ENCODE assay signal across 28 mouse cellular contexts in the genomic region with DNA sequence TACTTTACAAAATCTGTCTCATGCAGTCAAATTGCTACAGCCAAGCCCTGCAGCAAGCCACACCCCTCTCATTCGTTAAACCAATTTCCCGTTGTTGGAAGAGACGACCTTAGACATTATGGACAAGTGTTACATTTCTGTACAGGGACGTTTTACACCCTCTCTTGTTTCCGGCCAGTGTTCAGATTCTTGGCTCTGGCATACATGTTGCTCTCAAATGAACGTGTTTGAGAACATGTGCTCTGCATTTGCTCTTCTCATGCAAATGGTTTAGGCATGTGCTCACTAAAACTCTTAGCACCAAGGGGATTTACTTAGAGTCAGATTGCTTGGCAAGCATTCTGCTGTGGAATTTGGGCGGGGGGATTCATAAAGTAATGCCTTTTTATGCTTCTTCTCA.
A peak's percentile ranks its signal among the peaks of the same experiment; 100 is the strongest.
DNase-seq lines count a peak whose midpoint lies in the region; ATAC-seq and TF ChIP-seq lines count a peak whose summit lies in the region.
"Had no signal": no experiment of that assay in that cellular context is flagged by ENCODE, and none has a peak within 500 bp of the region (broad histone marks: within the 10 kb centered on the region; RNA-seq: fewer than 3 reads in every experiment).

No protein-coding gene starts in this region.

- WGBS in limb, embryonic 12.5 days, result 31% methylated on average over 7 of the region's 7 CpGs
- WGBS in limb, embryonic 10.5 days, result 77% methylated on average over 7 of the region's 7 CpGs
- WGBS in embryonic facial prominence, embryonic 13.5 days, result 24% methylated on average over 7 of the region's 7 CpGs
- WGBS in limb, embryonic 14.5 days, result 22% methylated on average over 7 of the region's 7 CpGs
- WGBS in intestine, embryonic 16.5 days, result 73% methylated on average over 7 of the region's 7 CpGs

- TF ChIP-seq CTCF in brain, embryonic 14.5 days (IDR thresholded peaks at IDR 0.05; ENCODE audit: borderline replicate concordance, extremely low read depth, insufficient read depth, insufficient read length), result no peak

- no peak for DNase-seq in limb, embryonic 10.5 days (ENCODE audit: low spot score)
- DNase-seq in brain, embryonic 14.5 days (ENCODE audit: low read depth), result peak; percentile 9
- DNase-seq in limb, embryonic 14.5 days (ENCODE audit: low spot score), result peak; percentile 94
- no peak for DNase-seq in layer of hippocampus, adult 8-10 months (ENCODE audit: low spot score in 2 of 2)
- DNase-seq: adrenal gland, adult 8-10 months; B cell, adult 2 months; cerebellum, adult 9-10 months; cerebellum, postnatal 36 days; gastrocnemius, postnatal 25 days; heart, adult 18-20 months; heart, postnatal 4 days; kidney, adult 9 months; kidney, postnatal 10 days; right cerebral cortex, adult 18-20 months; spleen, adult 18-20 months; thymus, postnatal 14 days had no signal

- no peak overlapping the region for H3K9ac ChIP-seq in limb, embryonic 12.5 days (replicated peaks)
- no peak overlapping the region for H3K9ac ChIP-seq in embryonic facial prominence, embryonic 13.5 days
- H3K9ac ChIP-seq in limb, embryonic 14.5 days (ENCODE audit: low read depth, low read length, severe bottlenecking), result no peak overlapping the region
- no peak overlapping the region for H3K9ac ChIP-seq in intestine, embryonic 16.5 days (ENCODE audit: low read depth, low read length)
- H3K9ac ChIP-seq: hindbrain, embryonic 13.5 days; neural tube, embryonic 12.5 days had no signal

- no peaks in the 10 kb centered on the region for H3K9me3 ChIP-seq in limb, embryonic 12.5 days
- no peaks in the 10 kb centered on the region for H3K9me3 ChIP-seq in limb, embryonic 10.5 days (replicated peaks)
- no peaks in the 10 kb centered on the region for H3K9me3 ChIP-seq in embryonic facial prominence, embryonic 13.5 days
- H3K9me3 ChIP-seq in limb, embryonic 14.5 days (ENCODE audit: control insufficient read depth, low read length), result no peaks in the 10 kb centered on the region
- no peaks in the 10 kb centered on the region for H3K9me3 ChIP-seq in intestine, embryonic 16.5 days (ENCODE audit: control insufficient read depth, low read length)
- H3K9me3 ChIP-seq: hindbrain, embryonic 13.5 days; neural tube, embryonic 12.5 days had no signal

- no peak overlapping the region; the same call in 1 of the 2 replicates for H3K4me2 ChIP-seq in limb, embryonic 12.5 days
- H3K4me2 ChIP-seq in embryonic facial prominence, embryonic 13.5 days, result peak overlapping the region; percentile 22; the same call in 1 of the 2 replicates
- 0 out of 2 replicates have a peak overlapping the region, but pooled peaks have one; percentile 16 for H3K4me2 ChIP-seq in limb, embryonic 14.5 days (replicated peaks; ENCODE audit: low read depth, low read length, severe bottlenecking)
- H3K4me2 ChIP-seq in intestine, embryonic 16.5 days (ENCODE audit: low read depth, low read length), result no peak overlapping the region
- H3K4me2 ChIP-seq: heart, embryonic 11.5 days; hindbrain, embryonic 13.5 days; liver, embryonic 11.5 days; midbrain, embryonic 11.5 days; neural tube, embryonic 12.5 days had no signal

- no peak overlapping the region for H3K4me3 ChIP-seq in limb, embryonic 12.5 days (replicated peaks)
- H3K4me3 ChIP-seq in limb, embryonic 10.5 days, result no peak overlapping the region
- H3K4me3 ChIP-seq in embryonic facial prominence, embryonic 13.5 days, result no peak overlapping the region
- no peak overlapping the region for H3K4me3 ChIP-seq in limb, embryonic 14.5 days (replicated peaks; ENCODE audit: low read length)
- H3K4me3 ChIP-seq in intestine, embryonic 16.5 days (ENCODE audit: low read length), result no peak overlapping the region
- H3K4me3 ChIP-seq: hindbrain, embryonic 13.5 days; left cerebral cortex, adult 2 months; myocyte; neural tube, embryonic 12.5 days had no signal

- no peaks in the 10 kb centered on the region for H3K36me3 ChIP-seq in limb, embryonic 12.5 days
- H3K36me3 ChIP-seq in limb, embryonic 10.5 days, result no peaks in the 10 kb centered on the region
- no peaks in the 10 kb centered on the region for H3K36me3 ChIP-seq in embryonic facial prominence, embryonic 13.5 days
- H3K36me3 ChIP-seq in limb, embryonic 14.5 days (ENCODE audit: control insufficient read depth, insufficient read depth, low read length), result no peaks in the 10 kb centered on the region
- no peaks in the 10 kb centered on the region for H3K36me3 ChIP-seq in intestine, embryonic 16.5 days (ENCODE audit: control insufficient read depth, insufficient read depth, low read length)
- H3K36me3 ChIP-seq: hindbrain, embryonic 13.5 days; neural tube, embryonic 12.5 days had no signal

- no peak for TF ChIP-seq POLR2A in brain, embryonic 14.5 days (IDR thresholded peaks at IDR 0.05; ENCODE audit: borderline replicate concordance, extremely low read depth, insufficient read depth, insufficient read length, poor library complexity, severe bottlenecking)
- TF ChIP-seq POLR2A in limb, embryonic 14.5 days (IDR thresholded peaks at IDR 0.05; ENCODE audit: borderline replicate concordance, extremely low read depth, insufficient read depth, insufficient read length), result no peak

- H3K4me1 ChIP-seq in limb, embryonic 12.5 days (replicated peaks), result peaks cover 13% of the 10 kb centered on the region; the same call in 1 of the 2 replicates
- peaks cover 9% of the 10 kb centered on the region; the same call in 1 of the 2 replicates for H3K4me1 ChIP-seq in limb, embryonic 10.5 days
- H3K4me1 ChIP-seq in embryonic facial prominence, embryonic 13.5 days, result peaks cover 26% of the 10 kb centered on the region
- peaks cover 16% of the 10 kb centered on the region for H3K4me1 ChIP-seq in limb, embryonic 14.5 days (ENCODE audit: control insufficient read depth, insufficient read depth, low read length)
- no peaks in the 10 kb centered on the region; the same call in none of the 2 replicates for H3K4me1 ChIP-seq in intestine, embryonic 16.5 days (ENCODE audit: control insufficient read depth, insufficient read depth, low read length)
- H3K4me1 ChIP-seq: neural tube, embryonic 12.5 days had no signal

- no peaks in the 10 kb centered on the region for H3K27me3 ChIP-seq in limb, embryonic 12.5 days
- H3K27me3 ChIP-seq in limb, embryonic 10.5 days (ENCODE audit: low read depth, poor library complexity, severe bottlenecking), result no peaks in the 10 kb centered on the region
- H3K27me3 ChIP-seq in embryonic facial prominence, embryonic 13.5 days, result no peaks in the 10 kb centered on the region
- no peaks in the 10 kb centered on the region for H3K27me3 ChIP-seq in limb, embryonic 14.5 days (ENCODE audit: control insufficient read depth, insufficient read depth, low read length)
- no peaks in the 10 kb centered on the region for H3K27me3 ChIP-seq in intestine, embryonic 16.5 days (replicated peaks; ENCODE audit: control insufficient read depth, insufficient read depth, low read length)
- H3K27me3 ChIP-seq: hindbrain, embryonic 13.5 days; neural tube, embryonic 12.5 days had no signal

- H3K27ac ChIP-seq in limb, embryonic 12.5 days, result peak overlapping the region; percentile 35; the same call in 1 of the 2 replicates
- no peak overlapping the region for H3K27ac ChIP-seq in limb, embryonic 10.5 days
- peak overlapping the region; percentile 55; the same call in 1 of the 2 replicates for H3K27ac ChIP-seq in embryonic facial prominence, embryonic 13.5 days
- H3K27ac ChIP-seq in limb, embryonic 14.5 days (replicated peaks; ENCODE audit: low read depth, low read length), result peak overlapping the region; percentile 6; the same call in 1 of the 2 replicates
- no peak overlapping the region for H3K27ac ChIP-seq in intestine, embryonic 16.5 days (ENCODE audit: low read length)
- H3K27ac ChIP-seq: hindbrain, embryonic 13.5 days; left cerebral cortex, adult 2 months; neural tube, embryonic 12.5 days had no signal

- ATAC-seq in limb, embryonic 12.5 days (ENCODE audit: insufficient number of reproducible peaks, insufficient read depth, low FRiP score, low TSS enrichment, low read depth), result no peak
- no peak; the same call in 1 of the 2 replicates for ATAC-seq in embryonic facial prominence, embryonic 13.5 days (ENCODE audit: insufficient number of reproducible peaks, insufficient read depth, low FRiP score, low TSS enrichment, low read depth)
- peak; percentile 93 for ATAC-seq in limb, embryonic 14.5 days (ENCODE audit: low FRiP score, low read depth)
- ATAC-seq in intestine, embryonic 16.5 days, result no peak
- ATAC-seq: intestine, postnatal 0 days; midbrain, embryonic 16.5 days had no signal

Comparison
In these comparisons a context has a peak if more than half of its experiments do, and no peak if none do; other contexts are left out.
1. H3K27ac ChIP-seq: peak in limb, embryonic 12.5 days (single experiment), embryonic facial prominence, embryonic 13.5 days (single experiment) and limb, embryonic 14.5 days (single experiment); none in limb, embryonic 10.5 days (single experiment) and intestine, embryonic 16.5 days (single experiment).
2. H3K4me2 ChIP-seq: peak in embryonic facial prominence, embryonic 13.5 days (single experiment) and limb, embryonic 14.5 days (single experiment); none in limb, embryonic 12.5 days (single experiment) and intestine, embryonic 16.5 days (single experiment).
3. DNase-seq: peak in brain, embryonic 14.5 days (single experiment) and limb, embryonic 14.5 days (single experiment); none in limb, embryonic 10.5 days (single experiment) and layer of hippocampus, adult 8-10 months (0 of 2).